Comparison of ENCODE assay signal across 8 mouse cellular contexts in genomic region chr10:81626101-81626993, GRCm38 (mm10). TPM values are rescaled to one million over a fixed set of nuclear protein-coding genes. Genes with fewer than 3 reads are reported as not detected.
DNase-seq lines count a peak whose midpoint lies in the region; ATAC-seq and TF ChIP-seq lines count a peak whose summit lies in the region.

No protein-coding gene starts in this region.

- no peaks in the 10 kb centered on the region for H3K9me3 ChIP-seq in embryonic facial prominence, embryonic 13.5 days
- H3K9me3 ChIP-seq in limb, embryonic 13.5 days, result no peaks in the 10 kb centered on the region
- no peaks in the 10 kb centered on the region for H3K9me3 ChIP-seq in stomach, embryonic 14.5 days (ENCODE audit: control insufficient read depth, low read depth, low read length)

- H3K4me3 ChIP-seq in heart, adult 2 months, result peak overlapping the region; percentile 70
- peak overlapping the region; percentile 73 for H3K4me3 ChIP-seq in embryonic facial prominence, embryonic 13.5 days
- peak overlapping the region; percentile 73 for H3K4me3 ChIP-seq in limb, embryonic 13.5 days
- peak overlapping the region; percentile 76 for H3K4me3 ChIP-seq in stomach, embryonic 14.5 days (ENCODE audit: low read depth, low read length)

- no peak overlapping the region for H3K9ac ChIP-seq in heart, adult 2 months (ENCODE audit: low read depth, low read length)
- peak overlapping the region; percentile 84 for H3K9ac ChIP-seq in embryonic facial prominence, embryonic 13.5 days
- H3K9ac ChIP-seq in limb, embryonic 13.5 days, result peak overlapping the region; percentile 81
- peak overlapping the region; percentile 83 for H3K9ac ChIP-seq in stomach, embryonic 14.5 days (replicated peaks; ENCODE audit: low read depth, low read length)

- H3K79me2 ChIP-seq in heart, adult 2 months (replicated peaks; ENCODE audit: control insufficient read depth, insufficient read depth, low read length), result no peaks in the 10 kb centered on the region

- WGBS in heart, adult 2 months, result 79% methylated on average over 22 of the region's 22 CpGs
- WGBS in embryonic facial prominence, embryonic 13.5 days, result 89% methylated on average over 22 of the region's 22 CpGs
- 89% methylated on average over 22 of the region's 22 CpGs for WGBS in limb, embryonic 13.5 days
- 89% methylated on average over 22 of the region's 22 CpGs for WGBS in stomach, embryonic 14.5 days

- no peak for ATAC-seq in embryonic facial prominence, embryonic 13.5 days (ENCODE audit: insufficient number of reproducible peaks, insufficient read depth, low FRiP score, low TSS enrichment, low read depth)
- ATAC-seq in limb, embryonic 13.5 days (ENCODE audit: low FRiP score, low read depth), result no peak
- no peak for ATAC-seq in stomach, embryonic 14.5 days (ENCODE audit: insufficient number of reproducible peaks, insufficient read depth, low FRiP score, low read depth)

- TF ChIP-seq POLR2A in heart, adult 2 months (IDR thresholded peaks at IDR 0.05; ENCODE audit: insufficient read depth, low read depth, low read length), result no peak

- TF ChIP-seq EP300 in heart, adult 2 months (IDR thresholded peaks at IDR 0.05; ENCODE audit: insufficient read depth, low read depth, low read length), result no peak

- intact Hi-C loops in heart, adult 2 months (cut with DNase I), result loop anchor here (2.0 to 5.0 kb wide), 3 partner anchors 16 to 551 kb away; partner anchors contain the start of gene BC025920
- intact Hi-C loops in heart, postnatal 36 days (cut with DNase I), result loop anchor here (2.0 kb wide), 1 partner anchor 20 kb away; the partner anchor contains the start of gene BC025920

- H3K27ac ChIP-seq in heart, adult 2 months, result peak overlapping the region; percentile 95
- H3K27ac ChIP-seq in embryonic facial prominence, embryonic 13.5 days, result peak overlapping the region; percentile 95
- peak overlapping the region; percentile 92 for H3K27ac ChIP-seq in limb, embryonic 13.5 days
- H3K27ac ChIP-seq in stomach, embryonic 14.5 days (ENCODE audit: low read length), result peak overlapping the region; percentile 94; the same call in 1 of the 2 replicates

- H3K27me3 ChIP-seq in heart, adult 2 months (ENCODE audit: control insufficient read depth, insufficient read depth, low read length), result no peaks in the 10 kb centered on the region
- H3K27me3 ChIP-seq in embryonic facial prominence, embryonic 13.5 days, result no peaks in the 10 kb centered on the region
- no peaks in the 10 kb centered on the region for H3K27me3 ChIP-seq in limb, embryonic 13.5 days
- no peaks in the 10 kb centered on the region for H3K27me3 ChIP-seq in stomach, embryonic 14.5 days (ENCODE audit: control insufficient read depth, insufficient read depth, low read length)

- peak overlapping the region; percentile 81 for H3K4me2 ChIP-seq in embryonic facial prominence, embryonic 13.5 days
- peak overlapping the region; percentile 85 for H3K4me2 ChIP-seq in limb, embryonic 13.5 days (replicated peaks)
- peak overlapping the region; percentile 83 for H3K4me2 ChIP-seq in stomach, embryonic 14.5 days (replicated peaks; ENCODE audit: low read depth, low read length)

- no peaks in the 10 kb centered on the region for H3K36me3 ChIP-seq in heart, adult 2 months (ENCODE audit: control insufficient read depth, insufficient read depth, low read length)
- H3K36me3 ChIP-seq in embryonic facial prominence, embryonic 13.5 days, result peaks cover 49% of the 10 kb centered on the region
- peaks cover 46% of the 10 kb centered on the region for H3K36me3 ChIP-seq in limb, embryonic 13.5 days
- peaks cover 6% of the 10 kb centered on the region; the same call in 1 of the 2 replicates for H3K36me3 ChIP-seq in stomach, embryonic 14.5 days (ENCODE audit: control insufficient read depth, insufficient read depth, low read length)

- H3K4me1 ChIP-seq in heart, adult 2 months (ENCODE audit: control insufficient read depth, insufficient read depth, low read length), result peaks cover 5% of the 10 kb centered on the region
- H3K4me1 ChIP-seq in embryonic facial prominence, embryonic 13.5 days, result peaks cover 17% of the 10 kb centered on the region
- peaks cover 19% of the 10 kb centered on the region for H3K4me1 ChIP-seq in limb, embryonic 13.5 days
- peaks cover 9% of the 10 kb centered on the region; the same call in 1 of the 2 replicates for H3K4me1 ChIP-seq in stomach, embryonic 14.5 days (ENCODE audit: control insufficient read depth, insufficient read depth, low read length)

- no peak for TF ChIP-seq CTCF in heart, adult 2 months (IDR thresholded peaks at IDR 0.05)

- DNase-seq in heart, adult 2 months, result no peak
- no peak for DNase-seq in heart, postnatal 36 days
- peak; percentile 68 for DNase-seq in A20 (ENCODE audit: low read depth, low spot score)
- no peak for DNase-seq in left cerebral cortex, adult 18-20 months (ENCODE audit: low spot score in 2 of 2)
- DNase-seq in urinary bladder, adult 2 months (ENCODE audit: low spot score), result no peak

RNA-seq across cellular contexts. Expression of gene Sirt6, which starts 1.2 kb away (rescaled TPM):
- 1 to 10 TPM; 7.0 to 7.9 TPM for total RNA-seq in heart, adult 2 months (2021)
- polyA plus RNA-seq in heart, adult 2 months (2012; rRNA removed), result 11.5 and 15.4 TPM in 2 replicates
- total RNA-seq in heart, postnatal 36 days (2021), result 1 to 10 TPM; 6.5 to 7.2 TPM
- 52.7 and 54.9 TPM in 2 replicates for polyA plus RNA-seq in embryonic facial prominence, embryonic 13.5 days (2015; fragmentation: Nextera tagmentation; extraction: Ambion mirVana)
- polyA plus RNA-seq in limb, embryonic 13.5 days (2015; fragmentation: Nextera tagmentation; extraction: Ambion mirVana), result 60.3 and 61.9 TPM in 2 replicates
- polyA plus RNA-seq in stomach, embryonic 14.5 days (2014; fragmentation: Nextera tagmentation; extraction: Ambion mirVana), result 33.4 and 43.4 TPM in 2 replicates
- total RNA-seq in left cerebral cortex, adult 18-20 months (2021), result 10 to 100 TPM; 26.2 to 26.6 TPM
- polyA plus RNA-seq in urinary bladder, adult 2 months (2012; rRNA removed), result 21.3 and 21.5 TPM in 2 replicates

RNA-seq across cellular contexts. Expression of gene Ankrd24, which starts 2.0 kb away (rescaled TPM):
- 1 to 10 TPM; 7.8 to 7.9 TPM for total RNA-seq in heart, adult 2 months (2021)
- polyA plus RNA-seq in heart, adult 2 months (2012; rRNA removed), result 33.7 and 46.5 TPM in 2 replicates
- total RNA-seq in heart, postnatal 36 days (2021), result 10 to 100 TPM in 1 of 2 experiments, 1 to 10 TPM in 1; 8.0 to 11.7 TPM
- polyA plus RNA-seq in embryonic facial prominence, embryonic 13.5 days (2015; fragmentation: Nextera tagmentation; extraction: Ambion mirVana), result 13.6 and 14.5 TPM in 2 replicates
- 11.6 and 12.1 TPM in 2 replicates for polyA plus RNA-seq in limb, embryonic 13.5 days (2015; fragmentation: Nextera tagmentation; extraction: Ambion mirVana)
- 7.8 and 9.1 TPM in 2 replicates for polyA plus RNA-seq in stomach, embryonic 14.5 days (2014; fragmentation: Nextera tagmentation; extraction: Ambion mirVana)
- total RNA-seq in left cerebral cortex, adult 18-20 months (2021), result 10 to 100 TPM; 44.4 to 46.4 TPM
- 31.0 and 37.3 TPM in 2 replicates for polyA plus RNA-seq in urinary bladder, adult 2 months (2012; rRNA removed)

RNA-seq across cellular contexts. Expression of gene BC025920, which starts 20.3 kb away (rescaled TPM):
- 1 to 10 TPM; 2.5 to 3.7 TPM for total RNA-seq in heart, adult 2 months (2021)
- 1.9 and 2.5 TPM in 2 replicates for polyA plus RNA-seq in heart, adult 2 months (2012; rRNA removed)
- total RNA-seq in heart, postnatal 36 days (2021), result 1 to 10 TPM; 2.6 to 2.7 TPM
- 1.3 and 2.0 TPM in 2 replicates for polyA plus RNA-seq in embryonic facial prominence, embryonic 13.5 days (2015; fragmentation: Nextera tagmentation; extraction: Ambion mirVana)
- polyA plus RNA-seq in limb, embryonic 13.5 days (2015; fragmentation: Nextera tagmentation; extraction: Ambion mirVana), result 1.3 and 1.5 TPM in 2 replicates
- 0.57 and 0.69 TPM in 2 replicates for polyA plus RNA-seq in stomach, embryonic 14.5 days (2014; fragmentation: Nextera tagmentation; extraction: Ambion mirVana)
- 1 to 10 TPM; 2.6 to 3.3 TPM for total RNA-seq in left cerebral cortex, adult 18-20 months (2021)
- 2.2 and 2.3 TPM in 2 replicates for polyA plus RNA-seq in urinary bladder, adult 2 months (2012; rRNA removed)

RNA-seq across cellular contexts. Expression of gene Gm10778, which starts 22.5 kb away (rescaled TPM):
- total RNA-seq in heart, adult 2 months (2021), result 1 to 10 TPM; 2.1 to 2.4 TPM
- 0.59 and 1.2 TPM in 2 replicates for polyA plus RNA-seq in heart, adult 2 months (2012; rRNA removed)
- total RNA-seq in heart, postnatal 36 days (2021), result 1 to 10 TPM; 1.7 to 2.5 TPM
- 5.7 and 7.3 TPM in 2 replicates for polyA plus RNA-seq in embryonic facial prominence, embryonic 13.5 days (2015; fragmentation: Nextera tagmentation; extraction: Ambion mirVana)
- polyA plus RNA-seq in limb, embryonic 13.5 days (2015; fragmentation: Nextera tagmentation; extraction: Ambion mirVana), result 5.1 and 5.3 TPM in 2 replicates
- polyA plus RNA-seq in stomach, embryonic 14.5 days (2014; fragmentation: Nextera tagmentation; extraction: Ambion mirVana), result 6.0 and 6.3 TPM in 2 replicates
- total RNA-seq in left cerebral cortex, adult 18-20 months (2021), result 1 to 10 TPM; 4.3 to 5.8 TPM
- polyA plus RNA-seq in urinary bladder, adult 2 months (2012; rRNA removed), result 3.0 and 3.1 TPM in 2 replicates

RNA-seq across cellular contexts. Expression of gene Tle6, which starts 25.5 kb away (rescaled TPM):
- total RNA-seq in heart, adult 2 months (2021), result 1 to 10 TPM; 5.1 to 7.7 TPM
- 19.0 and 20.1 TPM in 2 replicates for polyA plus RNA-seq in heart, adult 2 months (2012; rRNA removed)
- total RNA-seq in heart, postnatal 36 days (2021), result 1 to 10 TPM; 7.5 to 8.5 TPM
- polyA plus RNA-seq in embryonic facial prominence, embryonic 13.5 days (2015; fragmentation: Nextera tagmentation; extraction: Ambion mirVana), result 12.8 and 17.2 TPM in 2 replicates
- polyA plus RNA-seq in limb, embryonic 13.5 days (2015; fragmentation: Nextera tagmentation; extraction: Ambion mirVana), result 13.8 and 18.4 TPM in 2 replicates
- 14.3 and 18.2 TPM in 2 replicates for polyA plus RNA-seq in stomach, embryonic 14.5 days (2014; fragmentation: Nextera tagmentation; extraction: Ambion mirVana)
- 10 to 100 TPM; 11.4 to 11.8 TPM for total RNA-seq in left cerebral cortex, adult 18-20 months (2021)
- 38.1 and 47.5 TPM in 2 replicates for polyA plus RNA-seq in urinary bladder, adult 2 months (2012; rRNA removed)
